Mouse (Mus musculus): Measurements from ENCODE around the gene Smyd4.

The Smyd4 gene

GRCm38 (mm10) chr11:75420810-75421374 lies 72.7 kb downstream of the Smyd4 start:
- DNase-seq (ENCODE audit: low spot score in 2 of 2), result no peak

- DNase-seq (ENCODE audit: low spot score in 2 of 2), result no peak
Observed at GRCm38 (mm10) chr11:75421375-75422012, 73.3 kb downstream of the Smyd4 start.

DNA sequence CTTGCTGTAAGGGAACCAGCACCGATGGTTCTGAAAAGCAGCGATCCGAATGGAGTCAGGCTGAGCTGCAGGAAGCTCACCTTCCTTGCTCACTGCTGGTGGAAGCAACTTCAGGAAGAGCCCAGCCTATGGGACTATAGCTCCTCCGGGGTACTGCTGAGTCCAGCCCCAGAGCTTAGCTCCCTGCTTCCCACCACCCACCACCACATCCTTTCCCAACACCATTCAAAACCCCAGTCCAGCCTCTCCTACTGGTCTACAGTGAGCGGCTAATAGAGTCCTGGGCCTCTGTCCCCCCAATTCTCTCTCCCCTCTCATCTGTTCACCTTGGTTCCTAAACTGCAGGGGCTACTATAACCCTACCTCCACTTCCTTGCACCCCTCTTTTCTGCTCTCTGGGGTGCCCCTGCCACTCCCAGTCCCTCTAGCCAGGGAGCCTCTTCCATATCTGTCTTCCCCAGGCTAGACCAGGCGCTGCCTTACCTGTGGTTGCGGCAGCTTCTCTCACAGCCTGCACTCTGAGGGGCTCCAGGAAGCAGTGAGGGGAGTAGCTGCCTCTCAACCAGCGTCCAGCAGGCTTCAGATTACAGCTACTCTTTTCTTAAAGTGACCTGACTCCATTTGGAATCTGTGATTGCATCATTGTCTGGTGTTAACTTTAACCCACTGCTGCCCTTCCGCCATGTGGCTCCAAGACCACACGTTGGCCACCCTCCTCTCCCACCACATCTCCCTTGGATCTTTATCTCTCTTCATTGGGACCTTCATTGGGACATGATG lies 74.0 kb downstream of the Smyd4 start, which contains the start of gene Serpinf1:
Gene Serpinf1, minus strand, starts transcription at position 689 of the 780 bp plus-strand sequence.
- DNase-seq (ENCODE audit: low spot score in 2 of 2), result no peak

GRCm38 (mm10) chr11:75423091-75423490 lies 74.9 kb downstream of the Smyd4 start:
- DNase-seq (ENCODE audit: low spot score in 2 of 2), result no peak

GRCm38 (mm10) chr11:75424033-75424432 lies 75.8 kb downstream of the Smyd4 start:
- DNase-seq (ENCODE audit: low spot score in 2 of 2), result no peak

GRCm38 (mm10) chr11:75424459-75424858 lies 76.2 kb downstream of the Smyd4 start:
- DNase-seq (ENCODE audit: low spot score in 2 of 2), result no peak

DNA sequence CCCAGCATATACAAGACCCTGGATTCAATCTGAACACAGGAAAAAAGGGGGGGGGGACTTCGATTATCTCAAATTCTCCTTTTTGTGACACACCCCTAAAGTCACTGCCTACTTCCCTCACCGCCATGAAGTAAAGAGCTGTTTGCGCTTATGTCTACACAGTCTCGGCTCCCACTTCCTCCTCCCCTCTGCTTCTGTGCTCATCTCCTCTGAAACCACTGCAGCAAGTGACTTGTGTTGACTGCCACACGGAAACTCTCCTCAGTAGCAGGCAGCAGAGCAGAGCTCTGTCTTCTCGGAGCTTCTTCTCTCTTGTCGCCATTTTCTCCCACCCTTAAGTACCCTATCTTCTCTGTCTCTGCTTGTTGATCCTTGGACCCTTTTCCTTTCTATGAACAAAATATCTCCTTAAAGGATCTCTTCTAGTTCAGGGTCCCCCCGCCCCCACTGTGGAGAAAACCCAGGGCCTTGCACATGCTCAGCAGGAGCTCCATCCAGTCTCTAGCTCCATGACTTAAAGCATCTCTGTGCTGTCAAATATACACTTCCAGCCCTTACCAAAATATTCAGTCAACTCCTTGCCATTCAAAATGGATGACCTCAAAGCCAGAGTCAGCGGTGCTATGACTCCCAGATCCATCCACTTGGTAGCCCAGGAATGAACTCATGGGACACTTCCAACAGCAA lies 80.9 kb downstream of the Smyd4 start:
- no peak for DNase-seq (ENCODE audit: low spot score in 2 of 2)

DNA sequence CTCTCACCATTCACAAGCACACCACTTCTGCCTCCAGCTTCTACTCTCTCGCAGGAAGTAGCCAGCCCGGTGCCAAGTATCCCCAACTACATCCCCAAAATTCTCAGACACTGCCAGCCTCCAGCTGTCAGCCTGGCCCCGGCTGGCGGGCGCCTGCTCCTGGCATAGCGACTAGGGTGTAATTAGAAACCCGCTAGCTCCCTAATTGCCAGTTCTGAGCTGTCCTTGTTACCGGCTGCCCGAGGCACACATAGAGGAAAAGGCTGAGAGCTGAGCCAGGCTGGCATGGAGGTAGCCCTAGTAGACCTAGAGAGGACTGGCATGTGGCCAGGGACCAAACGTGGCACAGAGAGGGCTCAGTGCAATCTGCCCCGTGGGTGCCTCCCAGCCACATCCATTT lies 83.1 kb downstream of the Smyd4 start:
- DNase-seq (ENCODE audit: low spot score in 2 of 2), result peak; percentile 54 to 74

GRCm38 (mm10) chr11:75434138-75434537 lies 85.9 kb downstream of the Smyd4 start:
- DNase-seq (ENCODE audit: low spot score in 2 of 2), result no peak

DNA sequence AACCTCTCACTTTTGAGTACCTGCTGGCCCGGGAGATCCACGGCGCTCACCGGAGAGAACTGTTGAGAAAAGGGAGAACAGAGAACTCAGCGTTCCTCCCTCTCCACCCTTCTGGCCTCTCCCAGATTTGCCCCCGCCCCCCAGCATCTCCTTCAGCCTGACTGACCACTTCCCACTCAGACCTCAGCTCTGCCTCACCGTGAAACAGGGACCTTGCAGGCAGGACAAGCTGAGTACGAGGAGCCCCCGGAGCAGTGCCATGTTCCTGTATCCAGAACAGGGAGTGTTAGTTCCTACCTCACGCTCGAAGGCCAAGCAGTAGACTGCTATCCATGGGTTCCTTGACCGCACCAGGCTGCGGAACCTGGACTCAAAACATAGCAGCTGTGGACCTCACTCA lies 90.0 kb downstream of the Smyd4 start:
- no peak for DNase-seq (ENCODE audit: low spot score in 2 of 2)

- DNase-seq (ENCODE audit: low spot score in 2 of 2), result no peak
Observed at GRCm38 (mm10) chr11:75438804-75439203, 90.6 kb downstream of the Smyd4 start.

DNA sequence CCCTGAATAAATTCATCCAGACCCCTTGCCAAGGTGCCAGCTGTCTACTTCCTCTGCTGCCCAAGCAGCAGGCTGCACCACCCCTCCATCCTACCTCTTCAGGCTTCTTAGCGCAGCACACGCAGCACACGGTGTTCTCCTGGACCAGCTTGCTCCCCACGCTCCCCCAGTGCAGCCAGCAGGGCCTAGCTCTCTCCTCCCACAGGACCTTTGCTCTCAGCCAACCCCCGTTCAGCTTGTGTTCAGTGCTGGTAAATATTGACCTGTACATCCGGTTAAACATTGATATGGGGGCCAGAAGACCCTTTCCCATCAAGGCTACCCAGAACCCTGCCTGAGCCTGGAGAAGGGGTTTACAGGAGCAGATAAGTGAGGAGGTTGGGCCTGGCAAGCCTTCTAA lies 91.1 kb downstream of the Smyd4 start, which contains the start of gene Serpinf2:
Gene Serpinf2, minus strand, starts transcription at position 229 of the 400 bp plus-strand sequence.
- DNase-seq (ENCODE audit: low spot score in 2 of 2), result no peak

GRCm38 (mm10) chr11:75439951-75440350 lies 91.7 kb downstream of the Smyd4 start:
- no peak for DNase-seq (ENCODE audit: low spot score in 2 of 2)

- no peak for DNase-seq (ENCODE audit: low spot score in 2 of 2)
Observed at GRCm38 (mm10) chr11:75441034-75441433, 92.8 kb downstream of the Smyd4 start.

DNA sequence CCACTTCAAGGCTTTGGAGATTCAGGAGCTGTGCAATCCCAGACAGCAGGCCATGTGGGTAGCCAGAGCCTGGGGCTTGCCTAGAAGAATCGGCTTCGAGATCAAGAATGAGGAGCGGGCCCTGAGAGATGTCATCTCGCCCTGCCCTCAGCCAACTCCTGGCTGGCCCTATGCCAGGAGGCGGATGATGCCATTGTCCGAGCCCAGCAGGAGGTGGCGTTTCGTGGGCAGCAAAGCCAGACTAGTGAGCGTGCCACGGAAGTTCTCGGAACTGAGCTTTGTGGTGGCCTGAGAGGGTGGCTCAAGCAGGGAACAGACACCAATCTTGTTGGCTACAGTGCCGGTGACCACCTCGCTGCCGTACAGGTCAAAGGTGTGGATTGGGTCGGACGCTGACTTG lies 93.4 kb downstream of the Smyd4 start:
- no peak for DNase-seq (ENCODE audit: low spot score in 2 of 2)

- no peak for DNase-seq (ENCODE audit: low spot score in 2 of 2)
Observed at GRCm38 (mm10) chr11:75443711-75444110, 95.5 kb downstream of the Smyd4 start.

GRCm38 (mm10) chr11:75448575-75448974 lies 100.3 kb downstream of the Smyd4 start:
- DNase-seq (ENCODE audit: low spot score in 2 of 2), result no peak

DNA sequence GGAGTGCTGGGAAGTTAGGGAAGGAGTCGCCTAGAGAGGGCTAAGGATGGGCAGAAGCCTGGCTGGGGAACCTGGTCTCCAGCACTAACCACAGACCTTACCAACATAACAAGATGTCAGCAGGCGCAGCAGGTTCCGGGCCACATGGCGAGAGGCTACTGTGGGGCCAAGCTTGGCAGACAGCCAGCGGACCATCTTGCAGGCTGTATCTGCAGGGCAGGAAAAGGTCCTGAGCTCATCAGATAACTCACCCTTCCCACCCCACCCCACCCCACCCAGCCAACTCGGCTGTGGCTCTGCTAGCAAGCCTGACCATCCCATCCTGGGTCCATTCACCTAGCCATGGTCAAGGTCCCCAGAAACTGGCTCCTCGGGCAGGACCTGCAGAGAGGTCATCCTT lies 101.5 kb downstream of the Smyd4 start:
- DNase-seq (ENCODE audit: low spot score in 2 of 2), result no peak

- DNase-seq (ENCODE audit: low spot score in 2 of 2), result no peak
Observed at GRCm38 (mm10) chr11:75450304-75450908, 102.2 kb downstream of the Smyd4 start.

DNA sequence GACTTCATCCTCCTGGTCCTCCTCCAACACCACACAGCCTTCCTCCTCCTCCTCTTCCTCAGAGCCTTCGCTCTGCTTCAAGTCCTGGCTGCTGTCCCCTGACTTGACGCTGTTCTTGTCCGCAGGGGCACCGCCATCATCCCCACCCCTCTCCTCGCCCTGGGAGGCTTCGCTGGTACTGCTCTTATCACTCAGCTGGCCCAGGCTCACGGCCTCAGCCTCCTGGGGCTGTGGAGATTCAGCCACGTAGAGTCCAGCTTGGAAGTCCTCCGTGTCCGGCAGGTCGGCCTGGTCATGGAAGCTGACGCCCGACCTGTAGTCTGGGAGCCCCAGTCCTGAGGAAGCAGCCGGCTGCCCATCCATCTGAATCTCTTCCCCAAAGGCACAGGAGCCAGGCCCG lies 102.7 kb downstream of the Smyd4 start:
- DNase-seq (ENCODE audit: low spot score in 2 of 2), result no peak

GRCm38 (mm10) chr11:75452081-75452480 lies 103.8 kb downstream of the Smyd4 start:
- DNase-seq (ENCODE audit: low spot score in 2 of 2), result no peak

Measured in frontal cortex, postnatal 36 days (tissue).